Mouse (Mus musculus): ENCODE measurements around the gene Ccdc117. TPM values are rescaled to one million over a fixed set of nuclear protein-coding genes. Genes with fewer than 3 reads are reported as not detected.

The Ccdc117 gene
- polyA plus RNA-seq, 1 experiment from 2014 or later: 12.2 TPM

- no peak for ATAC-seq (ENCODE audit: low read depth)
- Histone ChIP-seq H3K9ac (no peak overlapping the region), H3K9me3 (no peaks in the 10 kb centered on the region), H3K4me3 (no peak overlapping the region), H3K4me2 (no peak overlapping the region), H3K4me1 (replicated peaks) (no peaks in the 10 kb centered on the region), H3K27ac (replicated peaks) (no peak overlapping the region), H3K27me3 (no peaks in the 10 kb centered on the region), H3K36me3 (peaks cover 98% of the 10 kb centered on the region)
- 79% methylated on average over 5 of the region's 5 CpGs for WGBS
Observed at GRCm38 (mm10) chr11:5530172-5530571, 11.8 kb downstream of the Ccdc117 start.

DNA sequence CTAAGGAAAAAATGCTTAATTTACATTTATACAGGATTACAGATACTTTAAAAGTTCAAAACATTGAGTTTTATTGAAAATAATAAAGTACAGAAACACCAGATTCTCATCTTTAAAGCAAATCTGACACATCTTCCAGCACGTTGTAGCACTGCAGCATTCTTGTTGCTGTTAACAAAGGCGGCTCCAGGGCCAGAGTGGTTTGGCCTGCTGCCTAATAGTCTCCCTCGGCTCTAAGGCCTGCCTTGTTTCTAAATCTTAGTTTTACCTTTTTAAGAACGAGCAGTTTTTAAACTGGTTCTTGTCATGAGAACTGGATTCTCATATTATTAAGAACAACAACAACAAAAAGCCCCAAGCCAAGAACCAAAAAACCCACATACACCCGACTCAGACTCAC, 13.1 kb downstream of the Ccdc117 start:
- Histone ChIP-seq H3K4me3 (no peak overlapping the region), H3K9me3 (no peaks in the 10 kb centered on the region), H3K36me3 (peaks cover 98% of the 10 kb centered on the region), H3K4me1 (replicated peaks) (peaks cover 5% of the 10 kb centered on the region; the same call in 1 of the 2 replicates), H3K27ac (replicated peaks) (no peak overlapping the region), H3K9ac (no peak overlapping the region), H3K4me2 (no peak overlapping the region), H3K27me3 (no peaks in the 10 kb centered on the region)
- ATAC-seq (ENCODE audit: low read depth): no peak
- WGBS: 70% methylated on average over 5 of the region's 5 CpGs

- ATAC-seq (ENCODE audit: low read depth): no peak
Observed at GRCm38 (mm10) chr11:5527865-5528523, 14.0 kb downstream of the Ccdc117 start.

DNA sequence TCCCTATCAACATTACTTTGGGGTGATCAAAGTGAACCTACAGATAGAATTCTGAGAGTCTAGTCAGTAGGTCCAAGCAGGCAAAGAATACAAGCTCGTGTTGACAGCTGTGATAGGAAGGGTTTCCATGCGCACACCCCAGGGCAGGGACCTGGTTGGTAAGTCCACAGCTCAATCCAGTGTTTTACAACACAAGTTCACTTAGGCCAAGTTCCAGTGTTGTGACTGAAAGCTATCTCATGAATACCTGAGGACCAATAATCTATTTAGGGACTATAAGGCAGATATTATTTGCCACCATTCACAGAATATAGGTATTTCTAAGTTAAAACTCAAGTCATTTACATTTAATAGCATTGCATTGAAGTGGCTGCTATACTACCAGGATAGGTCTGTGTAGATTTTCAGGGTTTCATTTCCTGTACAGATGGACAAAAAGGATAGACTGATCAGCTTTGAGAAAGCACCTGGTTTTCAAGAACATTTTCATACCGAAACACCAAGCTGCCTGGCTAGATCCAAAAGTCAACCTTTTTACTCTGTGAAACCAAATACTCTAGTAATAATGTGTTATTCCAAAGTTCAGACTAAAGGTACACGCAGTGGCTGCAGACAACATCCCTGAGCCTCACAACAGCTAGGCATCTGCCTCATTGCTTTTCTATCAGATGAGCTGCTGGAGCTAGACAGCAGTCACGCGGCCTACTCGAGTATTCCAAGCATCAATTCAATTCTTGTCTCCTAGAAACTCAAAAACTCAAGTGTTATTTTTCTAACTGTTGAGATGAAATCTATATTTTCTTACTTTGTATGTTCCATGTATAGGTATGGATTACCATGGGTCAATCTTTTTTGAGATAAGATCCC, 15.2 kb downstream of the Ccdc117 start:
- Histone ChIP-seq H3K36me3 (peaks cover 92% of the 10 kb centered on the region), H3K4me1 (replicated peaks) (peaks cover 25% of the 10 kb centered on the region), H3K4me2 (no peak overlapping the region), H3K9ac (no peak overlapping the region), H3K27me3 (no peaks in the 10 kb centered on the region), H3K4me3 (no peak overlapping the region), H3K9me3 (no peaks in the 10 kb centered on the region), H3K27ac (replicated peaks) (no peak overlapping the region)
- WGBS: 92% methylated on average over 7 of the region's 7 CpGs
- ATAC-seq (ENCODE audit: low read depth): no peak

More at GRCm38 (mm10) chr11:5527865-5528523, 14.0 kb downstream of the Ccdc117 start:
- Histone ChIP-seq H3K27me3 (no peaks in the 10 kb centered on the region), H3K4me1 (replicated peaks) (peaks cover 14% of the 10 kb centered on the region), H3K27ac (replicated peaks) (no peak overlapping the region), H3K9me3 (no peaks in the 10 kb centered on the region), H3K4me3 (no peak overlapping the region), H3K9ac (no peak overlapping the region), H3K4me2 (no peak overlapping the region), H3K36me3 (peaks cover 98% of the 10 kb centered on the region)
- WGBS: 85% methylated on average over 5 of the region's 5 CpGs

GRCm38 (mm10) chr11:5525418-5525817, 16.6 kb downstream of the Ccdc117 start:
- no peak for ATAC-seq (ENCODE audit: low read depth)
- H3K27ac ChIP-seq (replicated peaks): no peak overlapping the region
- 92% methylated on average over 4 of the region's 4 CpGs for WGBS
- H3K4me2 ChIP-seq: no peak overlapping the region
- no peak overlapping the region for H3K9ac ChIP-seq
- H3K9me3 ChIP-seq: no peaks in the 10 kb centered on the region
- H3K27me3 ChIP-seq: no peaks in the 10 kb centered on the region
- peaks cover 78% of the 10 kb centered on the region for H3K36me3 ChIP-seq
- H3K4me3 ChIP-seq: no peak overlapping the region
- peaks cover 26% of the 10 kb centered on the region for H3K4me1 ChIP-seq (replicated peaks)

- ATAC-seq (ENCODE audit: low read depth): no peak
- Histone ChIP-seq H3K27ac (replicated peaks) (no peak overlapping the region), H3K36me3 (peaks cover 54% of the 10 kb centered on the region), H3K4me2 (peak overlapping the region; percentile 60), H3K4me1 (replicated peaks) (peaks cover 32% of the 10 kb centered on the region), H3K27me3 (no peaks in the 10 kb centered on the region), H3K4me3 (peak overlapping the region; percentile 1; the same call in 1 of the 2 replicates), H3K9ac (peak overlapping the region; percentile 98), H3K9me3 (no peaks in the 10 kb centered on the region)
- WGBS: 96% methylated on average over 11 of the region's 11 CpGs
Observed at GRCm38 (mm10) chr11:5522798-5523415, 19.1 kb downstream of the Ccdc117 start.

GRCm38 (mm10) chr11:5521516-5522291, 20.3 kb downstream of the Ccdc117 start:
- Histone ChIP-seq H3K36me3 (peaks cover 43% of the 10 kb centered on the region), H3K27me3 (no peaks in the 10 kb centered on the region), H3K9me3 (no peaks in the 10 kb centered on the region), H3K4me2 (peak overlapping the region; percentile 60), H3K27ac (replicated peaks) (peak overlapping the region; percentile 94), H3K9ac (peak overlapping the region; percentile 98), H3K4me1 (replicated peaks) (peaks cover 32% of the 10 kb centered on the region), H3K4me3 (peak overlapping the region; percentile 98)
- ATAC-seq (ENCODE audit: low read depth): peak; percentile 13
- WGBS: under 1% methylated on average over 34 of the region's 34 CpGs

DNA sequence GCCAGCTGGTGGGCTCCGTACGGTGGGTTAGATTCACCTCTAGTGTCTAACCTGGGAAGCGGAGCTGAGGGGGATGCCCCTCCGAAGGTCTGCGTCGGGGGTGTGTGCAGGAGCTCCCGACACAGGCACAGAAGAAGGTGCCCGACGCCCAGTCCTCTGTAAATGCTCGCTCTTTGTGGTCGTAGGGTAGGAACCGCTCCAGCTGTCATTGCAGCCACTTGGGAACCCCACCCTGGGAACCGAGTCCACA, 20.8 kb downstream of the Ccdc117 start:
- no peaks in the 10 kb centered on the region for H3K9me3 ChIP-seq
- ATAC-seq (ENCODE audit: low read depth): peak; percentile 60
- H3K36me3 ChIP-seq: peaks cover 38% of the 10 kb centered on the region
- H3K27ac ChIP-seq (replicated peaks): peak overlapping the region; percentile 94
- under 1% methylated on average over 13 of the region's 13 CpGs for WGBS
- peak overlapping the region; percentile 98 for H3K9ac ChIP-seq
- H3K27me3 ChIP-seq: no peaks in the 10 kb centered on the region
- peak overlapping the region; percentile 98 for H3K4me3 ChIP-seq
- peaks cover 32% of the 10 kb centered on the region for H3K4me1 ChIP-seq (replicated peaks)
- peak overlapping the region; percentile 60 for H3K4me2 ChIP-seq

- 1% methylated on average over 62 of the region's 72 CpGs for WGBS
- Histone ChIP-seq H3K9ac (peak within 1 kb of the TSS; percentile 98), H3K4me3 (peak within 1 kb of the TSS; percentile 98)
Observed at GRCm38 (mm10) chr11:5520412-5521265, 21.3 kb downstream of the Ccdc117 start, which contains the start of gene Xbp1. TSS of gene Xbp1 (plus strand) at chr11:5520659.

DNA sequence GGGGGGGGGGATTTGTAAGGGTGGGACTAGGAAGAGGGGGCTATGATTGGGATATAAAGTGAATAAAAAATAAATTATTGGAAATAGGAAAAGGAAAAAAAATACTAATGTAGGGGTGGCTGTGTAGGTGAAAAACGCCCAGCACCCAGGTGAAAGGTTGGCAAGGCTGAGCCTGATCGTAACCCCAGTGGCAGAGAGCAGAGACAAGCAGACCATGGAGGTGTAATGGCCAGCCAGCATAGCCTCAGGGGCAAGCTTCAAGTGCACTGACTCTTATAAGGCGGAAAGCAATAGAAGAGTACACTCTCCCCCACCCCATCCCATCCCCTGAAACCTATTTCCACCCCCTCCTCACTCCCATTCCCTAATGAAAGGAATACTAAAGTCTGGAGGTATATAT, 22.3 kb downstream of the Ccdc117 start:
- ATAC-seq (ENCODE audit: low read depth): no peak
- no peak overlapping the region for H3K9ac ChIP-seq
- H3K27me3 ChIP-seq: no peaks in the 10 kb centered on the region
- H3K4me3 ChIP-seq: no peak overlapping the region
- 78% methylated on average over 3 of the region's 3 CpGs for WGBS
- H3K9me3 ChIP-seq: no peaks in the 10 kb centered on the region
- H3K4me1 ChIP-seq (replicated peaks): peaks cover 32% of the 10 kb centered on the region
- H3K36me3 ChIP-seq: peaks cover 23% of the 10 kb centered on the region
- H3K27ac ChIP-seq (replicated peaks): no peak overlapping the region
- peak overlapping the region; percentile 60; the same call in 1 of the 2 replicates for H3K4me2 ChIP-seq

More at GRCm38 (mm10) chr11:5520412-5521265, 21.3 kb downstream of the Ccdc117 start, which contains the start of gene Xbp1:
- H3K4me2 ChIP-seq: peak within 1 kb of the TSS; percentile 60
- no peaks in the 10 kb centered on the region for H3K9me3 ChIP-seq
- ATAC-seq (ENCODE audit: low read depth): peak; percentile 98
- peak within 1 kb of the TSS; percentile 94 for H3K27ac ChIP-seq (replicated peaks)
- no peaks in the 10 kb centered on the region for H3K27me3 ChIP-seq
- H3K4me1 ChIP-seq (replicated peaks): peaks cover 32% of the 10 kb centered on the region
- peaks cover 32% of the 10 kb centered on the region for H3K36me3 ChIP-seq

DNA sequence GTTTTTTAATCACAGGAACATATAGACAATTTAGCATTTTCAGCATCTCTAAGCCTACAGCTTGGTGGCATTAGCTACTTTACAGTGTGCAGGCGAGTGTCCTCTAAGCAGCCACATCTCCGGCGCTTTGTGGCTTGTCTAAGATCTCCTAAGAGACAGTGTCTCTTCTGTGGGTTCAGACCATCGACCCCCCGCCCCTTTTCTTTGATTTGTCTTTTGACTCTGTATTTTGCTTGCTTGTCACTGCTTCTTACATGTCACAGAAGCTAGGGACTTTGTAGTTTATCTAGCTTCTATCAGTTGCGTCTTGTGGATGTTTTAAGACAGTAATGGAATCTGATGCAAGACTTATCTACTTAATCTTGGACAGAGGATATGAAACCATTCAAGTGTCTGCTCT, 24.6 kb downstream of the Ccdc117 start:
- no peak overlapping the region for H3K4me3 ChIP-seq
- H3K9ac ChIP-seq: no peak overlapping the region
- WGBS: 94% methylated on average over 6 of the region's 6 CpGs
- no peak overlapping the region for H3K27ac ChIP-seq (replicated peaks)
- H3K27me3 ChIP-seq: no peaks in the 10 kb centered on the region
- ATAC-seq (ENCODE audit: low read depth): no peak
- no peak overlapping the region for H3K4me2 ChIP-seq
- H3K4me1 ChIP-seq (replicated peaks): peaks cover 12% of the 10 kb centered on the region
- no peaks in the 10 kb centered on the region for H3K36me3 ChIP-seq
- no peaks in the 10 kb centered on the region for H3K9me3 ChIP-seq

Data from neural tube, embryonic 13.5 days (tissue).